ENCODE assay signal across 27 mouse cellular contexts in the genomic region with DNA sequence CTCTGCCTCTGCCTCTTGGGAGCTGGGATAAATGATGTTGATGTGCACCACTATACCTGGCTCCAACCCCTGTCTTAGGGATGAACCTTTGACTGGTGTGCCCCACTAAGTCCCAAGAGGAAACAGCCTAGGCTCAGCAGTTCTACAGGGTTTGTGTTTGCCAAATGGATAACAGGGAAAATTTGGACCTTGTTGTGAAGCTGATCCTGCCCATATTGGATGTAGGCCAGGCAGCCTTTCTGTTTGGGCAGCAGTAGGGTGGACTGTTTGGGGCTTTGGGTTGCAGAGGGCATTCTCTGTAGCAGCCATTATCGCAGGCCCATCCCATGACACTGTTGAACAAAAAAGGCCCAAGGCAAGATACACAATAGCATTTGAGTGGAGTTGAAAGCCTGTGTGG. TPM values are rescaled to one million over a fixed set of nuclear protein-coding genes. Genes with fewer than 3 reads are reported as not detected.
A peak's percentile ranks its signal among the peaks of the same experiment; 100 is the strongest.
DNase-seq lines count a peak whose midpoint lies in the region; ATAC-seq and TF ChIP-seq lines count a peak whose summit lies in the region.
"Had no signal": no experiment of that assay in that cellular context is flagged by ENCODE, and none has a peak within 500 bp of the region (broad histone marks: within the 10 kb centered on the region; RNA-seq: fewer than 3 reads in every experiment).

No protein-coding gene starts in this region.

- H3K4me2 ChIP-seq in intestine, embryonic 16.5 days (ENCODE audit: low read depth, low read length) = no peak overlapping the region
- H3K4me2 ChIP-seq in intestine, embryonic 15.5 days (replicated peaks) = no peak overlapping the region
- no peak overlapping the region for H3K4me2 ChIP-seq in liver, postnatal 0 days (ENCODE audit: low read depth, low read length)
- H3K4me2 ChIP-seq: embryonic facial prominence, embryonic 13.5 days; forebrain, embryonic 13.5 days; midbrain, embryonic 11.5 days had no signal

- no peak overlapping the region for H3K9ac ChIP-seq in intestine, embryonic 16.5 days (ENCODE audit: low read depth, low read length)
- H3K9ac ChIP-seq in intestine, embryonic 15.5 days = no peak overlapping the region
- H3K9ac ChIP-seq in liver, adult 2 months (ENCODE audit: low read depth, low read length) = no peak overlapping the region
- H3K9ac ChIP-seq in liver, postnatal 0 days (replicated peaks) = no peak overlapping the region
- H3K9ac ChIP-seq: embryonic facial prominence, embryonic 13.5 days; forebrain, embryonic 13.5 days had no signal

- H3K4me3 ChIP-seq in intestine, embryonic 16.5 days (ENCODE audit: low read length) = no peak overlapping the region
- H3K4me3 ChIP-seq in intestine, embryonic 15.5 days (replicated peaks) = no peak overlapping the region
- no peak overlapping the region for H3K4me3 ChIP-seq in liver, adult 2 months (ENCODE audit: insufficient read depth, low read depth, low read length)
- no peak overlapping the region for H3K4me3 ChIP-seq in liver, postnatal 0 days (ENCODE audit: low read depth, low read length)
- H3K4me3 ChIP-seq: embryonic facial prominence, embryonic 13.5 days; erythroblast, embryonic 14.5 days; forebrain, embryonic 13.5 days; limb, embryonic 10.5 days had no signal

- 87% methylated on average over 1 of the region's 1 CpGs for WGBS in intestine, embryonic 16.5 days
- WGBS in intestine, embryonic 15.5 days = 73% methylated on average over 1 of the region's 1 CpGs
- 39% methylated on average over 1 of the region's 1 CpGs for WGBS in liver, adult 2 months
- 81% methylated on average over 1 of the region's 1 CpGs for WGBS in liver, postnatal 0 days (ENCODE audit: insufficient replicate concordance)

- no peak for TF ChIP-seq POLR2A in liver, adult 2 months (IDR thresholded peaks at IDR 0.05; ENCODE audit: extremely low read depth, insufficient read depth, low read length)

- no peaks in the 10 kb centered on the region for H3K9me3 ChIP-seq in intestine, embryonic 16.5 days (ENCODE audit: control insufficient read depth, low read length)
- H3K9me3 ChIP-seq in intestine, embryonic 15.5 days = no peaks in the 10 kb centered on the region
- no peaks in the 10 kb centered on the region for H3K9me3 ChIP-seq in liver, postnatal 0 days (ENCODE audit: low read length)
- H3K9me3 ChIP-seq: embryonic facial prominence, embryonic 13.5 days; forebrain, embryonic 13.5 days; limb, embryonic 10.5 days had no signal

- H3K36me3 ChIP-seq in intestine, embryonic 16.5 days (ENCODE audit: control insufficient read depth, insufficient read depth, low read length) = no peaks in the 10 kb centered on the region
- no peaks in the 10 kb centered on the region for H3K36me3 ChIP-seq in intestine, embryonic 15.5 days
- H3K36me3 ChIP-seq in liver, adult 2 months (ENCODE audit: control insufficient read depth, insufficient read depth, low read length) = peaks cover 2% of the 10 kb centered on the region; the same call in 1 of the 2 replicates
- no peaks in the 10 kb centered on the region; the same call in 1 of the 2 replicates for H3K36me3 ChIP-seq in liver, postnatal 0 days (replicated peaks; ENCODE audit: insufficient read depth, low read length)

- no peaks in the 10 kb centered on the region for H3K27me3 ChIP-seq in intestine, embryonic 16.5 days (replicated peaks; ENCODE audit: control insufficient read depth, insufficient read depth, low read length)
- no peaks in the 10 kb centered on the region for H3K27me3 ChIP-seq in intestine, embryonic 15.5 days (replicated peaks)
- H3K27me3 ChIP-seq in liver, adult 2 months (ENCODE audit: control insufficient read depth, insufficient read depth, low read length) = no peaks in the 10 kb centered on the region
- no peaks in the 10 kb centered on the region for H3K27me3 ChIP-seq in liver, postnatal 0 days (ENCODE audit: insufficient read depth, low read length)
- H3K27me3 ChIP-seq: embryonic facial prominence, embryonic 13.5 days; forebrain, embryonic 13.5 days had no signal

- H3K4me1 ChIP-seq in intestine, embryonic 16.5 days (ENCODE audit: control insufficient read depth, insufficient read depth, low read length) = peaks cover 45% of the 10 kb centered on the region
- H3K4me1 ChIP-seq in intestine, embryonic 15.5 days (replicated peaks) = peaks cover 48% of the 10 kb centered on the region
- H3K4me1 ChIP-seq in liver, adult 2 months (ENCODE audit: control insufficient read depth, insufficient read depth, low read length) = peaks cover 13% of the 10 kb centered on the region
- H3K4me1 ChIP-seq in liver, postnatal 0 days (ENCODE audit: insufficient read depth) = peaks cover 12% of the 10 kb centered on the region; the same call in 1 of the 2 replicates

- 0 out of 2 replicates have a peak overlapping the region, but pooled peaks have one; percentile 1 for H3K27ac ChIP-seq in intestine, embryonic 16.5 days (ENCODE audit: low read length)
- H3K27ac ChIP-seq in intestine, embryonic 15.5 days = no peak overlapping the region
- H3K27ac ChIP-seq in liver, adult 2 months (replicated peaks; ENCODE audit: insufficient read depth, low read depth, low read length) = no peak overlapping the region
- H3K27ac ChIP-seq in liver, postnatal 0 days (ENCODE audit: low read depth) = no peak overlapping the region
- H3K27ac ChIP-seq: embryonic facial prominence, embryonic 13.5 days; forebrain, embryonic 13.5 days; limb, embryonic 10.5 days had no signal

- DNase-seq in cerebellum, adult 9-11 months = peak; percentile 20
- DNase-seq in cerebellum, adult 11-12 months = no peak
- peak; percentile 78 for DNase-seq in liver, adult 2 months (ENCODE audit: extremely low read depth, low read depth, low spot score)
- DNase-seq in liver, postnatal 0 days = no peak
- no peak for DNase-seq in right cerebral cortex, postnatal 36 days (ENCODE audit: low spot score in 2 of 2)
- DNase-seq: adrenal gland, postnatal 25 days; cerebellum, postnatal 14 days; gastrocnemius, postnatal 14 days; heart, adult 18-20 months; kidney, adult 9 months; liver had no signal

- no peak for TF ChIP-seq EP300 in liver, postnatal 0 days (IDR thresholded peaks at IDR 0.05; ENCODE audit: low read depth)

- ATAC-seq in intestine, embryonic 16.5 days = no peak
- no peak for ATAC-seq in intestine, embryonic 15.5 days
- ATAC-seq in liver, postnatal 0 days = no peak
- no peak for ATAC-seq in inflammation-experienced regulatory T-cells, adult 6 months
- ATAC-seq: CD4-positive, CD25-positive, alpha-beta regulatory T cell, adult 4 months; forebrain, embryonic 13.5 days; hindbrain, embryonic 16.5 days; lung, postnatal 0 days had no signal

- no peak for TF ChIP-seq CTCF in liver, adult 2 months (IDR thresholded peaks at IDR 0.05; ENCODE audit: low read depth, low read length)
- no peak for TF ChIP-seq CTCF in liver, postnatal 0 days (IDR thresholded peaks at IDR 0.05; ENCODE audit: low read depth)

- H3K79me2 ChIP-seq in liver, adult 2 months (ENCODE audit: control insufficient read depth, insufficient read depth, low read length) = peaks cover 56% of the 10 kb centered on the region

RNA-seq across cellular contexts. Expression of gene Fam102a, which starts 11.8 kb away (rescaled TPM):
- 7.6 and 9.4 TPM in 2 replicates for polyA plus RNA-seq in intestine, embryonic 16.5 days (2015; fragmentation: Nextera tagmentation; extraction: Ambion mirVana)
- 9.7 and 9.8 TPM in 2 replicates for polyA plus RNA-seq in intestine, embryonic 15.5 days (2015; fragmentation: Nextera tagmentation; extraction: Ambion mirVana)
- 7.0 and 7.2 TPM in 2 replicates for total RNA-seq in liver, adult 2 months (2014; rRNA removed)
- 10.5 and 11.0 TPM in 2 replicates for polyA plus RNA-seq in liver, adult 2 months (2012; rRNA removed)
- 4.8 and 6.1 TPM in 2 replicates for polyA plus RNA-seq in liver, postnatal 0 days (2015; fragmentation: Nextera tagmentation; extraction: Ambion mirVana)
- 10 to 100 TPM; 40.7 to 52.4 (median 50.7) TPM for polyA plus RNA-seq in inflammation-experienced regulatory T-cells, adult 6 months (2017; shearing (Covaris generic))

RNA-seq across cellular contexts. Expression of gene Dpm2, which starts 23.7 kb away (rescaled TPM):
- polyA plus RNA-seq in intestine, embryonic 16.5 days (2015; fragmentation: Nextera tagmentation; extraction: Ambion mirVana) = 123 and 128 TPM in 2 replicates
- polyA plus RNA-seq in intestine, embryonic 15.5 days (2015; fragmentation: Nextera tagmentation; extraction: Ambion mirVana) = 115 and 121 TPM in 2 replicates
- 6.5 and 8.4 TPM in 2 replicates for total RNA-seq in liver, adult 2 months (2014; rRNA removed)
- polyA plus RNA-seq in liver, adult 2 months (2012; rRNA removed) = 73.7 and 104 TPM in 2 replicates
- 37.0 and 41.7 TPM in 2 replicates for polyA plus RNA-seq in liver, postnatal 0 days (2015; fragmentation: Nextera tagmentation; extraction: Ambion mirVana)
- 100 to 1,000 TPM; 126 to 160 (median 144) TPM for polyA plus RNA-seq in inflammation-experienced regulatory T-cells, adult 6 months (2017; shearing (Covaris generic))

RNA-seq across cellular contexts. Expression of gene Pip5kl1, which starts 27.6 kb away (rescaled TPM):
- 0.33 and 0.34 TPM in 2 replicates for polyA plus RNA-seq in intestine, embryonic 16.5 days (2015; fragmentation: Nextera tagmentation; extraction: Ambion mirVana)
- 0.56 and 0.69 TPM in 2 replicates for polyA plus RNA-seq in intestine, embryonic 15.5 days (2015; fragmentation: Nextera tagmentation; extraction: Ambion mirVana)
- not detected in 2 replicates for total RNA-seq in liver, adult 2 months (2014; rRNA removed)
- polyA plus RNA-seq in liver, adult 2 months (2012; rRNA removed) = not detected in 2 replicates
- polyA plus RNA-seq in liver, postnatal 0 days (2015; fragmentation: Nextera tagmentation; extraction: Ambion mirVana) = not detected in 2 replicates
- polyA plus RNA-seq in inflammation-experienced regulatory T-cells, adult 6 months (2017; shearing (Covaris generic)) = not detected
- total RNA-seq: adrenal gland, postnatal 25 days; gastrocnemius, postnatal 14 days; heart, adult 18-20 months; heart, postnatal 25 days had no signal
- polyA plus RNA-seq: CD4-positive, CD25-positive, alpha-beta regulatory T cell, adult 4 months; erythroblast, embryonic 14.5 days; heart, embryonic 14.5 days; liver, embryonic 16.5 days; lung, postnatal 0 days had no signal

RNA-seq across cellular contexts. Expression of gene 9430097D07Rik, which starts 28.5 kb away (rescaled TPM):
- not detected in 2 replicates for polyA plus RNA-seq in intestine, embryonic 16.5 days (2015; fragmentation: Nextera tagmentation; extraction: Ambion mirVana)
- not detected in 2 replicates for polyA plus RNA-seq in intestine, embryonic 15.5 days (2015; fragmentation: Nextera tagmentation; extraction: Ambion mirVana)
- total RNA-seq in liver, adult 2 months (2014; rRNA removed) = not detected in 2 replicates
- polyA plus RNA-seq in liver, adult 2 months (2012; rRNA removed) = not detected in 2 replicates
- not detected in 2 replicates for polyA plus RNA-seq in liver, postnatal 0 days (2015; fragmentation: Nextera tagmentation; extraction: Ambion mirVana)
- polyA plus RNA-seq in inflammation-experienced regulatory T-cells, adult 6 months (2017; shearing (Covaris generic)) = under 1 TPM in 1 of 3 experiments, not detected in 2; 0.31 TPM
- total RNA-seq: adrenal gland, postnatal 25 days; gastrocnemius, postnatal 14 days; heart, adult 18-20 months; heart, postnatal 25 days; neutrophil, adult 5-6 weeks had no signal
- polyA plus RNA-seq: CD4-positive, CD25-positive, alpha-beta regulatory T cell, adult 4 months; embryonic facial prominence, embryonic 13.5 days; erythroblast, embryonic 14.5 days; heart, embryonic 14.5 days; lung, postnatal 0 days; urinary bladder, adult 2 months had no signal

RNA-seq across cellular contexts. Expression of gene St6galnac4, which starts 39.9 kb away (rescaled TPM):
- polyA plus RNA-seq in intestine, embryonic 16.5 days (2015; fragmentation: Nextera tagmentation; extraction: Ambion mirVana) = 14.7 and 16.5 TPM in 2 replicates
- 16.4 and 18.8 TPM in 2 replicates for polyA plus RNA-seq in intestine, embryonic 15.5 days (2015; fragmentation: Nextera tagmentation; extraction: Ambion mirVana)
- 0.74 and 1.2 TPM in 2 replicates for total RNA-seq in liver, adult 2 months (2014; rRNA removed)
- 2.2 and 2.5 TPM in 2 replicates for polyA plus RNA-seq in liver, adult 2 months (2012; rRNA removed)
- polyA plus RNA-seq in liver, postnatal 0 days (2015; fragmentation: Nextera tagmentation; extraction: Ambion mirVana) = 4.3 and 5.8 TPM in 2 replicates
- polyA plus RNA-seq in inflammation-experienced regulatory T-cells, adult 6 months (2017; shearing (Covaris generic)) = 10 to 100 TPM; 31.5 to 42.6 (median 33.5) TPM

Comparison
In these comparisons a context has a peak if more than half of its experiments do, and no peak if none do; other contexts are left out.
1. DNase-seq: peak in cerebellum, adult 9-11 months (single experiment) and liver, adult 2 months (single experiment); none in cerebellum, adult 11-12 months (single experiment), liver, postnatal 0 days (single experiment) and right cerebral cortex, postnatal 36 days (0 of 2).